Mouse (Mus musculus) brain, adult 2 months (tissue): ENCODE data around the gene Olfr541.
"Not testable (repeated sequence)": the region's sequence is repeated elsewhere in the genome, so short reads cannot be mapped to it uniquely, and the experiment has no call there.

ENCODE experiments used
- DNase-seq: peaks from one replicate; pipeline ENCODE4 v3.0.0; 2011; ENCODE audit warnings: low read depth, low spot score

Gene Olfr541

DNA sequence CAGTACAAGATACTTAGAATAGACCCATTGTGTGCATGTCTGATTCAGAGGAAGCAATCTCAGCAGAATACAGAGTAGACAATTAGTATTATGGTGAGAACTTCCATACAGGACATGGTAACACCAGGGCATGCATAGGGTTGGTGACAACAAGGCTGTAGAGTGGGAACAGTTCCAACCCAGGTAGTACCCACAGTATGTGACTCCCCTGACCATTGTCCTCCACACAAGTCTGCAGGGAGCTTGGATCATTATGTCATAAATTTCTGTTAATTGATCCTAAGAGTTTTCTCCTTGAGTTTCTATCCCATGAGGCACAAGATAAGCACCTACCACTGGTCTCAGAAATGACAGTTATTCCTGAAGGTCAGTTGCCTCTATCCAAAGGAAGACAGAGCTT lies at the start of gene Olfr541:
Gene Olfr541, plus strand, starts transcription at position 301 of the 400 bp plus-strand sequence.
- DNase-seq = no peak

DNA sequence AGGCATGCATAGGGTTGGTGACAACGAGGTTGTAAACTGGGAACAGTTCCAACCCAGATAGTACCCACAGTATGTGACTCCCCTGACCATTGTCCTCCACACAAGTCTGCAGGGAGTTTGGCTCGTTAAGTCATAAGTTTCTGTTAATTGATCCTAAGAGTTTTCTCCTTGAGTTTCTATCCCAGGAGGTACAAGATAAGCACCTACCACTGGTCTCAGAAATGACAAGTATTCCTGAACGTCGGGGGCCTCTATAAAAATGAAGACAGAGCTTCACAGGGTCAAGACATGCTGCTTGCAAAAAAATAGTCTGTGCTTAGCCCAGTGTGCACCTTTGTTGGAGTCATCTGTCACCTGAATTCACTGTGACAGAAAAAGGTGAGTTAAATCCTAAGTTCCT lies 37.4 kb upstream of the Olfr541 start, which contains the start of gene Olfr539:
Gene Olfr539, plus strand, starts transcription at position 301 of the 400 bp plus-strand sequence.
- DNase-seq = no peak

DNA sequence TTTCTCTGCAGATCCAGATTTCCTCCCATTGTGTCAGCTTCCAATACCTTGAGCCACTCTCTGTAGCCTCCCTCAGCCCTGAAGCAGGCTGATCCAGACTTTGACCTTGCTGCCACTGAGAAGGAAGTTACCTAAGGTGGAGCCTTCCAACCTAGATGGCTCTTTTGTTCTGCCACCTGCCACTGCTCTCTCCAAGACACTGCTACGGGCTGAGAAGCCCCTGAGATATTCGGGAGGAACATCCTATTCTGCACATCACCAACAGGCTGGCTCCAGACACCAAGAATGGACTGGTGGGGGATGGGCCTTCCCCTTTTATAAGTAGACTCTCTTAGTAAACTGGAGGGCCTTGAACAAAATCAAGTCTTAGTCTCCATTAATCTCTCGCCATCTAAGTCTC lies 26.4 kb upstream of the Olfr541 start:
- DNase-seq = not testable (repeated sequence)

DNA sequence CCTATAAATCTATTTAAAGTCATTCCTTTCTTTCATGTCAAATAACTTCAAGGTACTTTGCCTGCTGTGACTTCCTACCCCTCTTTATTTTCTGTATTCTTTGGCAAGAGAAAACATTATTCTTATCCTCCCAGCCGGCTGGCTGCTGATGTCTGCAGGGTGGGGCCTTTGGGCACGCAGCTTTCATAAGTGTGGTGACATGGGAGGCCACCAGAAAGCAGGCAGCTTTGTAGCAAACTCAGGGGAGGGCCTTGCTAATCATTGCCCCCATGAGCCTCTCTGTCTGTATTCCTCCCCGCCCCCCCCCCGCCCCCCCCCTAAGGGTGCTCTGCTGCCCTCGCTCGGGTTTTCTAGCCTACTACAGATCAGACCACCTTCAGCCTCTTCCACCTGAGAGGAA lies 21.2 kb upstream of the Olfr541 start:
- DNase-seq = peak; percentile 29

DNA sequence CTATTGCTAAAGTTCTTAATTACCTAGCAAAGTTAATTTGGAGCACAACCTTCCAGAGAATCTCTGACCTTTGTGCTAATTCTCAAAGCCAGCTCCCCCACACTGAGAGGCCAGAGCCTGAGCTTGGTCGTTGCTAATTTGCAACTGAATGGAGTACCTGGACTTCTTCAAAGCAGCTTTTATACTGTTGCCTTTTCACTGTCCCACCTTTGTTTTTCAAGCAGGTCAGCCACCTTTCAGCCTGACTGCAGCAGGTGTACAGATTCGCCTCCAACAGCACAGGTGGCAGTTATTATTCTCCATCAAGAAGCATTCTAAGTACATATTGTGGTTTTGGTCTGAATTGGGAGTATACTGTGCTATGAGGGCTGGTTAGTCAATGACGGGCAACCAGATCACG lies 17.5 kb upstream of the Olfr541 start:
- DNase-seq = not testable (repeated sequence)

DNA sequence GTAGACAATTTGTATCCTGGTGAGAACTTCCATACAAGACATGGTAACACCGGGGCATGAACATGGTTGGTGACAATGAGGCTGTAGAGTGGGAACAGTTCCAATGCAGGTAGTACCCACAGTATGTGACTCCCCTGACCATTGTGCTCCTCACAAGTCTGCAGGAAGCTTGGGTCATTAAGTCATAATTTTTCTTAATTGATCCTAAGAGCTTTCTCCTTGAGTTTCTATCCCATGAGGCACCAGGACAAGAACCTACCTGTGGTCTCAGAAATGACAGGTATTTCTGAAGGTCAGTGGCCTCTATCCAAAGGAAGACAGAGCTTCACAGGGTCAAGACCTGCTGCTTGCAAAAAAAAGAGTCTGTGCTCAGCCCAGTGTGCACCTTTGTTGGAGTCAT lies 15.4 kb upstream of the Olfr541 start, which contains the start of gene Olfr45:
Gene Olfr45, plus strand, starts transcription at position 301 of the 400 bp plus-strand sequence.
- DNase-seq = no peak

DNA sequence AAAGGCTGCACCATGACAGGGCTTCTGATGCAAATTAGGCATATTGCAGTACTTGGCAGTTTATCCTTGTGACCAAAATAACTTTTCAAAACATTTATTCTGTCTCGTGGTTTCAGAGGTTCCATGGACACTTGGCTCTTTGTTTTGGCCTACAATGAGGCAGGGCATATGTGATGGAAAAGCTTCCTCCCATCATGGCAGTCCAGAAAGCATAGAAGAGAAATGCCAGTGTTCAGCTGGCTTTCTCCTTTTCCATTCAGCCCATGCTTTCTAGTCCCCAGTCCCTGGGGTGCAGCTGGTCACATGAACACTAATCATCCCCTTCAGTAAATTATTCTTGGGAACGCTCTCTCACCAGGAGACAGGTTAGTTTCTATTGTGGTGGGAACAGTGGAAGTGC lies 9.3 kb downstream of the Olfr541 start:
- no peak for DNase-seq

DNA sequence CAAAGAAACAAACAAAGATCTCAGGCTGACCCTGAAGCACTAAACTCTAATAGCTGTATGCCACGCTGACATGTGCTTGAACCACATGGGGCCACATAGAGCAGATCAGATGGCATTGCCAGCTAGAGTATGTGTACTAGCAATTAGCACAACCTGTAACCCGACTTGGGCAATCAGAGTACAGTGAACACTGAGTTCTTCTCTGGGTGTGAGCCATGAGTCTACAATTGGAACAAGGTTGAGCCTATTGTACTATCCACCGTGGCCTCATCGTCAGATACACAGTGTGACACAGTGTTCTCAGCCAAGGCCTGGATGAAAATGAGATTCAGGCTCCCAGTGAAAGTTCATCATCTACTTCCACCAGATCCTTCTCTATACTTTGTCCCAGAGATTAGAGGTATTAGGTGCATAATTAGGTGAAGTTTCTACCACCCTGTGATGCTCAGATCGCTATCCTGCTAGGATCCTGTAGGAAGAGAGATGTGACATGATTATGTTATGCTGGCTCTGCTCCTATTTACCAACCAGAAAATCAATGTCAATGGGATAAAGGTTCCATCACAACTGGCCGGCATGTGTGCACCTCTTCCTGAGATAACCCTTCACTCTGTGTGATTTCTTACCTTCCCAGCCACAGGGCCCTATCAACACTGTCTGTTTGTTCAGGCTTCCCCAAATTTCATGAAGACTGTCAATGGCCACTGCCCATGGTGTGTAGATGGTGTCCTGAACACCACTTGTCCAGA lies 10.6 kb downstream of the Olfr541 start:
- no peak for DNase-seq

DNA sequence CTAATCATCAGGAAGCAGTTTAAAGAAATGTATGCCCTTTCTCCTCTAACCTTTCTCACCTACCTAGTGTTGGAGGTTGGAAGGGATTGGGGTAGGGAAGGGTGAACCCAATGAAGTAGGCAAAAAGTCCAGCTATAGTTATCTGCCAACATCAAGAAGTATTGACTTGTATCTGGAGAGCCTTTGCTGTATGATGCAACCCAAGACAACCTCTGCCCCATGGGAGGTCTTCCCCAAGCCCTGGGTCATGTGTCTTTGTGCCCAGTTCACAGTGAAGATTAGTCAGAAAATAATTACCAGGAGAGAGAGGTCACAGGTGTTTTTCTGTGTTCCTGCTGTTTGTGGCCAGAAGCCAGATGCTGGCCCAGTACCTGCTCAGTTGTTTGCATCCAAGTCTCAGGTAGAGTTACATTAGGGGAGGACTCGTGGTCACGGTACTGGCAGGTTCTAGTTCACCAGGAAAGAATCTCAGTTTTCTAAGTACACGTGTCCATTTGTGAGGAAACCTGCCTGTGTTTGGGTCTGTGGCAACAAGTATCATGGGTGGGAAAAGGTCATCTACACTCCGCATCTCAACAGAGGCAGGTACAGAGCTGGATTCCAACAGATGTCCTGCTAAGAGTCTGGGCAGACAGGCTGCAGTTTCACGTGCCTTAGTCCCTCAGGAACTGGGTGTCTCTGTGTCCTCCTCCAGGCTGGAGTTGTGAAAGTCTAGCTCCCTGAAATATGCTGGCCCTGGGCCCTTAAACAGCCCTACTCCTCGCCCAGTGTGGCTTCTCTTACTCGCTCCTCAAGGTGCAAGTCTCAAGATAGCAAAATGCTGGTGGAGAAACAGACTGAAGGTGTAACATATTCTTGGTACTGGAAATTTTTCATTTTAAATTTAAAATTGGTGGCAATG lies 20.3 kb downstream of the Olfr541 start:
- peak; percentile 54 for DNase-seq

DNA sequence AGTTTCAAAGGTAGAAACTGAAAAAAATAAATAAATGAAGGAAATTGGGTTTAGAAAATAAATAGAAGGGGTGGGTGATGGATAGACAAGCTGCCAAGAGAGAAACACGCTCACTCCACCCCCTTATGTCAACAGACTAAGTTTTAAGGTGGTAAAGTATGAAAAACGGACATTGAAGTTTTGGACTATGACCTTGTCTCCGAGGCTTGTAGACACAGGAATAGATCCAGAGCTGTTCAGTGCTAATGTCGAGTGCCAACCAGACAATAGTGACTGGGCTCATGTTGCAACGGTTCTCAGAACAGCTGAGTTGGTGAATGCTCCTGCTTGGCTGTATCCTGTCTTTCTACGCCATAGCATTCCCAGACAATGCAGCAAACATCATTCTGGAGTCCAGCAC lies 24.0 kb downstream of the Olfr541 start:
- DNase-seq = no peak

DNA sequence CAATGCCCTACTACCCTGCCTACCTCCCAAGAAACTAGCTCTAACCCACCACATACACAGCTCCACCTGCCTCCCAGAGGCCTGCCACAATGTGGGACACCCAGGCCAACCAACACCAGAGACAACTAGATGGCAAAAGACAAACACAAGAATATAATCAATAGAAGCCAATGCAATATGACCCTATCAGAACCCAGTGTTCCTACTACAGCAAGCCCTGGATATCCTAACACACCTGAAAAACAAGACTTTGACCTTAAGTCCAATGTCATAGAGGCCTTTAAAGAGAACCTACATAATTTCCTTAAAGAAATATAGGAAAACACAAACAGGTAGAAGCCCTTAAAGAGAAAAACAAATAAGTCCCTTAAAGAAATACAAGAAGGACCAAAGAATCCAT lies 28.5 kb downstream of the Olfr541 start:
- no peak for DNase-seq

DNA sequence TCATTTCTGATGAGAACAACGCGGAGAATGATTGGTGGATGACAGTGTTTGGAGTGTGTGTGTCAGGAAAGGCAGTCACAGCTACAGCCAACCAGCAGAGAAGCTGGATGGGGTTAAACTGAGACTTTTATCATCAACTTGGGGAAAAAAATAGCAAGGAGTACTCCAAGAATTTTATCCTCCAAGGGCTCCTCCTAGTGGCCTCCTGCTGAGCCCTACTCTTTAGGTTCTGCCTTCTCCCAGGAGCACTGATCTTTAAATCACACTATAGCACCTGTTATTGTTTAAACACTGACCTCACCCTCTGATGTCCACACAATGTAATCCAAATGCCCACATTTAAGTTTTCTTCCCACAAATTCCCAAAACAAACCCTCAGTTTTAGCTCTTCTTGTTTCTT lies 36.1 kb downstream of the Olfr541 start:
- DNase-seq = peak; percentile 50

DNA sequence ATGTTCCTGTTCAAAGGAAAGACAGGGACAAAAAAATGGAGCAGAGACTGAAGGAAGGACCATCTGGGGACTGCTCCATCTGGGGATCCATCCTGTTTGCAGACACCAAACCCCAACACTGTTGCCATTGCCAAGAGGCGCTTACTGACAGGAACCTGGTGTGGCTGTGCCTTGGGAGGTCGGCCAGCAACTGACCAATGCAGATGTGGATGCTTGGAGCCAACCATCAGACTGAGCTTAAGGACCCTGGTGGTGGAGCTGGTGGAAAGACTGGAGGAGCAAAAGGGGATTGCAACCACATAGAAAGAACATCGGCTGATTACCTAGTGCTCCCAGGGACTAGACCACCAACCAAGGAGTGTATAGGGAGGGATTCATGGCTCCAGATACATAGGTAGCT lies 50.3 kb downstream of the Olfr541 start:
- DNase-seq = no peak

DNA sequence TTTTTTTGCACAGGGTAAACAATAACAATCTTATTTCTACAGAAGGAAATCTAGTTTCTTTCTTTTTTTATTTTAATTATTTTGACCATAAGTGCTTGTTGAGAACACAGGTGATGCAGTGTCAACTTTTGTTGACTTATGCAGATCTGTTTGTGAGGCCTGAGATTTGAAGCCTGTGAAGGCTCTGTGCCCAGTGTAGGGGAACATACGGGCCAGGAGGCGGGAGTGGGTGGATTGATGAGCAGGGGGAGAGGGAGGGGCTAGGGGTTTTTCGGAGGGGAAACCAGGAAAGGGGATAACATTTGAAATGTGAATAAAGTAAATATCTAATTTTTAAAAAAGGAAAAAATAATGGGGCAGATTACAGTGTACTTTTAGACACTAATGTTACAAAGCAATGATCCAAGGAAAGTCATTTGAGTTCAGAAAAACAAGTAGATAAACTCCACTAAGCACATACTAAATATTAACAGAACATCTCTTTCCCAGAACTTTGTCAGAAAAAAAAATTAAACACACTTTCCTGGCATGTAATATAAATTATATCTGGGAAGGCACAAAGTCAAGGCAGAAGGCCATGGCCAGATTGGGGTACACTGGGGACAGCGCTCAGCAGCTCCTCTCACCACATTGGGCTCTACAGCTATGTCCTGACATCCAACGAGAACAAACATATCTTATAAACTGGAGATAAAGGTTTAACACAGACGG lies 51.2 kb downstream of the Olfr541 start:
- peak; percentile 9 for DNase-seq

DNA sequence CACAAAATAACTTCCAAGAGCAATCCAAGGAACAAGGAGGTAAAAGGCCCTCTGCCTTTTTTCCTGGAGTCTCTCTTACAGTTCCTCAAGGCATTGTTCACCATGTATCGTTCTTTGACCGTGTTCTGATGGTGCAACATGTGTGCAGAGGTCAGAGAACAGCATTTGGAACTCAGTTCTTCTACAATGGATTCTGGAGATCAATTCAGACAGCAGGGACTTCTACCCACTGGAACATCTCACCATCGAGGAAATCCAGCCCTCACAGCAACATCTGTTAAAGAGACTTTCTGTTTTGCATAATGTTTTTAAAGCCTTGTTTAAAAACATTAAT lies 51.7 kb downstream of the Olfr541 start:
- DNase-seq = no peak

DNA sequence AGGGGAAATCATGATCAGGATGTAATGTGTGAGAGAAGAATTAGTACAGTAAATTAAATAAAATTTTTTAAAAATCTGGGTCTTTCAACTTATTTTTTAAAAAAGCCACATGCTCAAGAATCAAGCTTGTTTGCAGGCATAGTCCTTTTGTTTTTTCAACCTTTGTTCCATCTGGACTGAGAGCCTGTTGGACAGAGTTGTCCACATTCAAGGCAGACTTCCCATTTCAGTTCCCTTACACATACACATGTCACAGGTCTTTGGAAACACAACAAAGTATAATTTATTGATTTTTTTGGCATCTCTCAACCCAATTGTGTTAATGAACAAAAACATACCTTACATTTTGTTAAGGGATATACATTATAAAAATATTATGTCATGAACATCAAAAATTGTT lies 57.5 kb downstream of the Olfr541 start:
- DNase-seq = no peak
